Mouse (Mus musculus) embryo, embryonic 11.5 days (tissue): ENCODE data around the gene Kcnip1.

ENCODE experiments used
- DNase-seq: peaks from one replicate; pipeline ENCODE4 v3.0.0-alpha.2; 2012; ENCODE audit warnings: low read depth, low spot score

The Kcnip1 gene

DNA sequence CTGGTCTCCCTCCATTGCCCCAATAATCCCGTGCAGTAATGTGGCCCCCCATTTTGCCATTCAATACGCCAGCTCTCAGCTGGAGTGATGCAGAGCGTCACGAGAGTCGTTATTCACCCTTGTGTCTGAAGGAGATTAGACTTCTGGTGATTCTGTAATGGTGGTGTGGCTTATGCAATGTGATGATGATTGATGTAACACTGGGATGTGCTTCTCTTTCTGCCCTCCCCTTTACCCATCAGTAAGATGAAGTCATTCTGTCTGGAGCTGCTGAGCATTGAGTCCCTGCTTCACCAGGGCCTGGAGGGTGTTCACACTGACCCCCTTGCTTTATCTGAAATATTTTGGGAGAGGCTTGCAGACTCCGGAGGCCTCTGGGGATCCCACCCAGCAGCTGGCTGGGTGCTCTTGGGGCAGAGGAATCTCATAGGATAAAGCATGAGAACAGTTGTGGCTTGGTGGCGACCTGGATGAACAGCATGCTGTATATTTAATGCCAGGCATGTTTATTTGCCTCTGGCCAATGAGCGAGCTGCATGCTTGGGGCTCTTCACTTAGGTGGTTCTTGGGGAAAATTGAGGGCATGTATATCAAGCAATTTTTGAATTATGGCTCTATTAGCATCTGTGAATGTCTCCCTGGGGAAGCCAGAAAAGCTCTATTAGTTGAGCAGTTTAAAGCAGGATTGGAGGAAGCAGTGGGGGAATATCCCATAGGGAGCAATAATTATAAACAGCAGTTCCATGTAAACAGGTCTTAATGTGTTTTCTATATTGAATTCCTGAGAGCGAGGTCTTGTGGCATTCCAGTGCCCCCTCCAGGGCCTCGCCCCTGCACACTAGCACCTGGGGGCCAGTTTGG lies 322.6 kb downstream of the Kcnip1 start:
- peak; percentile 8 for DNase-seq

DNA sequence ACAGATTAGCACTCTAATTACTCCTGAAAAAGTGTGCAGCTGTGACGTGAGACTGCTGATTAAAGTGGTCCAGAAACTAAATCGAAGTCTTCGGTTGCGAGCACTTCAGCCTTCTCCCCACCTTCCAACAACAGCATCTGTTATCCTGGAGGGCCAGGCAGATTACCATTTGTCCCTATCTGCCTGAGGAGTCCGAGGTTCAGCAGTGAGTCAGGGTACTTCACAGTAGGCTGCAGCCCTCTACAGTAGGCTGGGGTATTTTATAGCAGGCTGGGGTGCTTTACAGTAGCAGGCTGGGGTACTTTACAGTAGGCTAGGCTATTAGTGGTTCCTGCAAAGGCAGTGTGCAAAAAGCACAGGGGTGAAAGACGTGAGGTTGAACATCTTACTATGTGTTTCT lies 324.6 kb downstream of the Kcnip1 start:
- DNase-seq = no peak

DNA sequence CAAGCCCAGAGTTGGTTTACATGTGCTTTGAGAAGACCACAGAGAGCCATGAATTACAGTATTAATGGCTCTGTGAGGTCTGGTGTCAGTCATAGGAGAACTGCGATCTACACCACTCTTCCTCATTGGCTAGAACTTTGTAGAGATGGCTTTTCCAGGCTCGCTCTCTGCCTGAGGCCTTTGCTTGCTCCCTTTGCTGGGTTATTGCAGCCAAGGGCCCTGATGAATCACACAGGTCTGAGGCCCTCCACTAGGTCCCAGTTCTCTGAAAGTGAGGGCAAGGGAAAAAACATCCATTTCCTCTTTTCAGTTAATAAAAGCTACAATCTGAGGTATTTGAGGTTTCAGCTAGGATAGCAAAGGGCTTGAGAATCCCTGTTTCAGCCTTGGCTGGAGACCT lies 329.4 kb downstream of the Kcnip1 start:
- no peak for DNase-seq

DNA sequence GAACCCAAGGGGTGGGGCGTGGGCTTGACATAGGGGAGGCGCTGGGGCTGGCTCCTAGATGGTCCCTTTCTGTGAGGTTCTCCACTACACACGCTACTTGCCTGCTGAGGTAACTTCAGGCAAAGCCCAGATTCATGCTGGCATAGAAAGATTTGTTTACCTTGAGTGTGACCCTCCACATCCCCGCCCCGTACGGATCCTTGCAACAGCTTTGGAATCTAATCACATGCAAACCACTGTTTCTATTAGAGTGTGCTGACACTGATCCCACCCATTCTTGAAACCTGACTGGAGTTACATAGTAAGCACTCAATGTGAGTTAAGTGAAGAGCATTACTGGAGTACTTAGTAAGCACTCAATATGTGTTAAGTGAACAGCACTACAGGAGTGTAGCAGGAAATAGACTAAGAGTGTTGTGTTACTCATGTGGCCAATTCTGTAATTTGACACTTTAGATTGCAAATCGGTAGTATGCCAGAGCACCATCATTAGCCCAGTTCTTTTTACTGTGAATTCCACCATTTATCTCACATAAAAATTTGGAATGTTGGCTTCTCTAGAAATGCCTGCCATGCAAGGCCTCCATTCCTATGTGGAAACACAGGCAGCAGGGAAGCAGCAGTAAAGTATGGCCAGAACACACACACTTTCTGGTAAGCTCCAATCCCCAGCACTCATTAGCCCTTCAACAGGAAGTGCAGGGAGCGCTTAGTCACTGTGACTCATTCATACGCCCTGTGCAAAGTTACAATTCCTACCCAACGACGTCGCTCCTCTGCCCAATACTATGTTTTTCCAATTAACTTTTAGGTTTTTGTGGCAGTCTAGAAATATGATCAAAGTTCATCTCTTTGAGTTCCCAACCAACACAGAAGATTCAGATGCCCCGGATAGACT lies 332.7 kb downstream of the Kcnip1 start:
- no peak for DNase-seq

DNA sequence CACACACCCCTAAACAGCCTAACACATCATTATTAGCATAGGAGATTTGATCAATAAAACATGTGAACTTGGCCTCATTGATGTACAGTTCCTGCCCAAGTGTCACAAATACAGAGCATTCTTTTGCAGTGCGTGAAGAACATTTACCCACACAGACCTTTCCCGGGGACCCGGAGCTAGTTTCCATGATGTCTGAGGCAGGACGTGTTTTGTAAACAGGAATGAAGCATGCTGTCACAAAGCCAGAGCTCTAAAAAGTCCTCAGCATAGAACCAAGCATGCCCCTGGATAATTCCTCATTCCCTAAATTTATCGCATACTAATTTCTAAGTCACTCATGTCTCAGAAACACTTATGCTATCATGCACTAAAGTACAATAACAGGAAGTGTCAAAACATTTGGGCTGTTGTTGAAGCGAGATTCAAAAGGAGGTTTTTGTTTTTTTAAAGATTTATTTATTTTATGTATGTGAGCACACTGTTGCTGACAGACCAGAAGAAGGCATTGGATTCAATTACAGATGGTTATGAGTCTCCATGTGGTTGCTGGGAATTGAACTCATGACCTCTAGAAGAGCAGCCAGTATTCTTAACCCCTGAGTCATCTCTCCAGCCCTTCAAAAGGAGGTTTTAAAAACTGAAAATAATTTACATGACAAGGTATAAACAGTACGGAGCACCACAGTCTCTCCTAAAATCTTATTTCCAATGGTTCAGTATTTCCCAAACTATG lies 336.9 kb downstream of the Kcnip1 start:
- no peak for DNase-seq

DNA sequence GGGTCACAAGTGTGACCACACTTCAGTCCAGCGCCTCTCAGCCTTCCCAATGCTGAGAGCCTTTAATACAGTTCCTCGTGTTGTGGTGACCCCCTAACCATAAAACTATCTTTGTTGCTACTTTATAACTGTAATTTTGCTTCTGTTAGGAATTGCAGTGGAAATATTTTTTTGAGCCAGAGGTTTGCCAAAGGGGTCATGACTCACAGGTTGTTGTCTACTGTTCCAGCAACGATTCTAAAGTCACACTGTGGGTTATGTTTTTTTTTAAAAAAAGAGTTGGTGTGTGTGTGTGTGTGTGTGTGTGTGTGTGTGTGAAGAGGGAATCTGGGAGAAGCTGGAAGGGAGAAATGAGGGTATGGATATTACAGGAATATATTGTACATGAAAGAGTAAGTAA lies 337.7 kb downstream of the Kcnip1 start:
- DNase-seq = no peak

DNA sequence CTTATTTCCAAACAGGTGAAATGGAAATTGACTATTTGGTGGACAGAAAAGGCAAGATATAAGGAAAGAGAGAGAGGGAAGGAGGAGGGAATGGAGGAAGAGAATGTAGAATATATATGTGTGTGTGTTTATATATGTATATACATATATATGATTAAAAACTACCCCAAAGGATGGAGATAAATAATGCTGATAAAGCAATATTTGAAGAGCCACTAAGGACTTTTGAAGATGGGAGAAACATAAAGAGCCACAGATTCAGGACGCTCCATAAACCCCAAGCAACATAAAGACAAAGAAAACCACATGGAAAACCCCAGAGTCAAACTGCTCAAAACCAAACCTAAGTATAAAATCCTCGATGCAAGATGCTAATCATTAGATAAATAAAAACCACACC lies 338.5 kb downstream of the Kcnip1 start:
- no peak for DNase-seq

DNA sequence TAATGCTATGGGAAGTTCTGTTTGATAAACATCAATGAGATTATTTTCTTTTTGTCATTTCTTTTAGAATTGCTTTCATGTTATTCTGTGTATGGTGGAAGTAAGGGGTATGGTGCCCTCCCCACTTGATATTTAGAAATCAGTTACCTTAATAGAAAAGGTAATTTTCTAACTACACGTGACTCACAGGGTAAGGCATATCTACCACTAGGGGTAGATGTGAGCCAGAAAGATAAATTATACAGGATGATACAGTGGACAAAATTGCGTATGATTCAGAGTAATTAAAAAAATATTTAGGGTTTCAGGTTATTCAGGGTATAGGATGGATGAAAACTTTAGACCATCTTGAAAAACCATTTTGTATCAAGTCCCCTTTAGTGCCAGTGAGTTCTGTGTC lies 343.6 kb downstream of the Kcnip1 start:
- DNase-seq = no peak

DNA sequence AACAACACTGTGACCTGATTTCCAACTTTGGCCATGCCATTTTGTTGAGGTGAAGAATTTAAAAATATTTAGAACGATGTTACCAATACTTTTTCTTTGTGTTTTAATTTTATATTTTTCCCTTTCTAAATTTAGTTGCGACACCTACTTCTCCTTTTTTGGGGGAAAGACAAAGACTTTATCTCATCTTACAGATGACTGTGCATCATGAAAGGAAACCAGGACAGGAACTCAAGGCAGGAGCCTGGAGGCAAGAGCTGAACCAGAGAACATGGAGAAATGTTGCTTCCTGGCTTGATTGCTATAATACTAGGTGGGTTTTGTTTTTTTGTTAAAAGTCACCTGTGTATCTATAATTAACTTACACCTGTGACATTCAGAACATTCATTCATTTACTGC lies 355.8 kb downstream of the Kcnip1 start:
- no peak for DNase-seq

DNA sequence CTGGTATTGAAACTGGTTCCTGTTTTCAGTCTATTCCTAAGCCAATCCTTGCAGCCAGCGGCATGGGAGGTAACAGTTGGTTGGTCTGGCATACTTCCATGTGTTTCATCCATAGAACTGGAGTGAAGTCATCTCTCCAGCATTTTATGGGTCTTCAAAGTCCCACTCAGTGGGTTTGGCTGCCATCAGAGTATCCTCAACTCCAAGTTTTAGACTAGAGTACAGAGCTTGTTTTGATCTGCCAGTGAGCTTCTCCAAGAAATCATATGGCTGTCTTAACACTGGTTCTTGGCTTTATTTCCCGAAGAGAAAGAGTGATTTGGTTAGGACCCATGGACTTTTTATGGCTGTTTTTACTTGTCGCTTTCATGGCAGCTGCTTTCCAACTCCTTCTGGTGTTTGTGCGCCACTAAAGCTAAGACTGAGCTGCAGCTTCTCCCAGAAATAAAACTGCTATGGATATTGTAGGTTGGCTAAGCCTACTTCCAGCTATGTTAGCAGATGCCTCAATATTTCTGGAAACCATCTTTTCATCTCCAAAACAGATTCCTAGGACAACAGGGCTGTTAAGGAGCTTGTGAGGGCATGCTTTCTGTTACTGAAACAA lies 365.7 kb downstream of the Kcnip1 start:
- no peak for DNase-seq

DNA sequence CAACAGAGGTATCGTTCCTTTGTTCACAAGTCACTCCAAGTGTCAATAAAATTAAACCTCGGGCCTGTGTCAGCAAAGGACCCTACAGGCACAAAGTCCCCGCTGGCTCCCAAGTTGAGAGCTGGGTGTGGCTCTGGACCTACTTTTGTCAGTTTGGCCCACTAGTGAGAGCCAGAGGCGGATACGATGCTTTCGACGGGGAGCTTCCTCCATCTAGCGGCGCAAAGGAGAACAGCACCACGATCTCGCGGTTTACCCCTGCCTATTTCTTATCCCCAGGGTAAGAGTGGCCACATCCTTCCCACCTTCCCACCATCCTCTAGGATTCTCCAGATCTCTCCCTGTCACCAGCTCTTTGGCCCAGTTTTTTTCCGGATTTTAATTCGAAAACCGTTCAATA lies 378.7 kb downstream of the Kcnip1 start:
- DNase-seq = peak; percentile 51

DNA sequence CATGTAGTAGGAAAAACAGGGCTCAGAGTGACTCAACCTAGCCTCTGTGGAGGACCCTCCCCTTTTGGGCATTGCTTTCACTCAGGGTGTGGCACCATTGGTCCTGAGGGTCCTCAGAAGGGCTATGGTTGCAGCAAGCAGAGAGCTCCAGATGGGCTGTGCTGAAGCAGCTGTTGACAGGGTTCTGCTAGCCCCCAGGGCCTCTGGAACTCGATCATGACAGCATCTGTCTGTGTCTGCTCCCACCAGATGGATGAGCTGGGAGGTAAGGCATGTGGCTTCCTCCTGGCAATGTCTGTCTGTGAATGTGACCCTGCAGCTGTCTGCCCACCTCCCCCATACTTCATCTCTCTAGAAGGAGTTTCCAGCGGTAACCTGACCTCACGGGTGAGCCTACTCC lies 385.2 kb downstream of the Kcnip1 start:
- peak; percentile 30 for DNase-seq

DNA sequence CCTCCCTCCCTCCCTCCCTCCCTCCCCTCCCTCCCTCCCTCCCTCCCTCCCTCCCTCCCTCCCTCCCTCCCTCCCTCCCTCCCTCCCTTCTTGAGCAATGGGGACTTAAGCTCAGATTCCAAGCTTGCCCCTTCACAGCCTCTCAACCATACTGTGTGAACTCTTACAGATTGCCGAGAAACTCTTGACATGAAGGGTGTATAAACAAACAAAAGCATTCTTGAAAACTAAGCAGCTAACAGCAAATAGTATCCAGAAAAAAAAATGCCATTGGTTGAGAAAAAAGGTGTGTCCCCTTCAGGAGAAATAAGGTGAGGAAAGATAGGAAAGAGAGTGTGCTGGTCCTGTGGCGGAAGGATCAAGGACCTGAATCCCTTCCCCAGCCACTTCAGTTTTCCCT lies 389.8 kb downstream of the Kcnip1 start:
- no peak for DNase-seq

DNA sequence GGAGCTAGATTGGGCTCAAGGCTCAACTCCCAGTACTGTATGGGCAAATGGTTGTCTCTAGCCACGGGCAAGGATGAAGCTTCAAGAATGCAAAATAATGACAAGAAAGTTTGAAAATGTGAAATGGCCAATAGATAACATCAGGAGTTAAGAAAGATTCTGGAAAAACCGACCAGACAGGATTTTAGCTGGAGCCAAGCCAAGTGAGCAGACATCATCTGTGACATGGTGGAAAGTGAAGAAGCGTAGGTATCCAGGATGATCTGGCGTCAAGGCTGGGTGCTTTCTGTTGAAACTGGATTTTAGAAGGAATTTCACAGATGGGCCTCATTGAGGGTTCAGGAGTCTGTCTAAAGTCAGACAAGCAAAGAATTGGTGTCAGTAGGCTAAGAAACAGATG lies 394.0 kb downstream of the Kcnip1 start, which contains the start of gene D130052B06Rik:
Gene D130052B06Rik, plus strand, starts transcription at position 317 of the 400 bp plus-strand sequence.
- no peak for DNase-seq

DNA sequence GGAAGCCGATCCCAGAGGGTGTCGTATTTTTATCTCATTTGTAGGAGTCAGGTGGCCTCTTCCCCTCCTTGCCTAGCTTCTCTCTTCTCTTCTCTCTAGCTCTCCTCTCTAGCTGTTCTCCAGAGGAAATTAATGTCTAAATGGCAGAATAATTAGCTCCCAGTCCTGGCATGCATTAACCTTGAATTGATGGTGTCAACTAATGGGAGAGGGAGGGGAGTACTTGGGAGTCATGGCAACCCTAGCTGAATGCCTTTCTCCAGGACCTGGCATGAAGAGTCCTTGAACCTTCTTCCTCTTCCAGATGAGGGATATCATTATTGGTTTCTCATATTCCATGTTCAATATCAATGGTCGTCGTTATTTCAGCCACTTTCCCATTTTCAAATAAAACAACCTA lies 396.3 kb downstream of the Kcnip1 start:
- no peak for DNase-seq

DNA sequence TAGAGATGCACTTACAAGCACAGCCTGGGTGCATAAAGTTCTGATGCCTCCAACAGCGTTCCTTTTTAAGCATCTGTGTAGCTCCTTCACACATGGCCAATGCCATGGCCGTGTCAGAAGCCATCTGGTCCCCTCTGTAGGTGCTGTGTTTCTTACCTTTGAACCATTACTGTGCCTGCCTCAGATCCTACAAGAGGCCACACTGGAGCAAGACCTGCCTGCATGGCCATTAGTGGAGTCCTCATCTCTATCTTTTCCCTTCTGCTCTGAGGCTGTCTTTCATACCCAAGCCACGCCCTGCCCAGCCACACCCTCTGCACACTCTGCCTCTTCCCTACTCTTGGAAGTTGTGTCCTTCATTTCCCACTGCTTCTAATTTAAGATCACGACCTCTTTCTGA lies 400.1 kb downstream of the Kcnip1 start:
- no peak for DNase-seq

DNA sequence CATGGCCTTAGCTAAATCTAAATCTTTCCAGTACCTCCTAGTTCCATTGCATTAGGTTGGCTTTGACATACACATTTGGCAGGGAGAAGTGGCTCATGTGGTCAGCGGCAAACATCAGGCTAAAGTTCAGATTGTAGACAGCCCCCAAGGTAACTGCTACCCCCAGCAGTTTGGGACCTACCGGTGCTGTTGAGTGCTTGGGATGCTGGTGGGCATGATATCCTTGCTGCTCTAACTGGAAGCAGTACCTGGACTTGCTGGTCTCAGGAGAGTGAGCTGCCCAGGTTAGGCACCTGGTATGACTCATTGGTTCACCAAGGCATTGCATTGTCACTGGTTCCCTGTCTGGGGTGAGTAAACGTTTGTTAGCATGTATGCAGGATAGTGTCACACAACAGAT lies 402.2 kb downstream of the Kcnip1 start:
- no peak for DNase-seq

DNA sequence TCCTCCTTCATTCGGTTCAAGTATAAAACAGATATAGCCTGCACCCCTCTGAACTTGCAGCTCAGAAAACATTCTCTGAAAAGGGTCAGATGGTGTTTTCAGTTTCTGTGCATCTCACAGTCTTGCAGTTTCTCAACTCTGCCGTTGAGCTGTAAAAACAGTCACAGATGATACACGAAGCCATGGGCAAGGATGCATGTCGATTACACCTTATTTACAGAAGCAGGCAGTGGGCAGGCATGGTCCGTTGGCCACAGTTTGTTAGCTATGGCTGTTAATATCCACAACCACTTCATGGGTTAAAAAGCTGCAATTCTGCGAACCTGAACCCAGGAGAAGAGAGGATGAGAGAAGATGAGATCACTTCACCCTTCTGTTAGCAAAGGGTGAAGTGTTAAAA lies 406.3 kb downstream of the Kcnip1 start:
- no peak for DNase-seq

DNA sequence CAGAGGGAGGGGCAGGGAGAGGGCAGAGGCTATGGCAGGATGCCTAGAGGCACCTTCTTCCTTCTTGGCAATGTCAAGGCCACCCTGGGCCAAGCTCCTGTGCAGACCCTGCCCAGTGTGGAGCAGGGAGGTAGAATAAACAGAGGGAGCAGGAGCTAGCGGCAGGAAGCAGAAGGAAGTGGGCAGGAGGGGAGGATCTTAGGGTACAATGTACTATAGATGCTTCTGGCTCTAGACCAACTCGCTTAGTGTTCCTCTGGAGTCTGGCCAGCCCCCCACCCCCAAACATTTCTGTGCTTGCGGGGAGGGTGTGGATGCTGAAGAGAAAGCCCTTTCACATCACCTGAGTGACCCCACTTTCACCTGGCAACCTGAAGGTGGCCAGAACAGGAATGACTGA lies 413.3 kb downstream of the Kcnip1 start:
- DNase-seq = no peak
